Mouse (Mus musculus) heart, embryonic 10.5 days (tissue): ENCODE data around the gene Fbln7. TPM values are rescaled to one million over a fixed set of nuclear protein-coding genes. Genes with fewer than 3 reads are reported as not detected.
A peak's percentile ranks its signal among the peaks of the same experiment; 100 is the strongest.

ENCODE experiments used
- DNase-seq: peaks from one replicate; pipeline ENCODE4 v3.0.0-alpha.2; 2017; ENCODE audit warnings: low spot score
- H3K27ac ChIP-seq: fragments of 300-500 bp; sonication (generic); 2 replicates; pipeline ENCODE4 v1.5.1; 2016; ENCODE audit warnings: mild to moderate bottlenecking
- H3K27me3 ChIP-seq: fragments of 300-500 bp; sonication (generic); 2 replicates; pipeline ENCODE4 v1.6.1; 2016; ENCODE audit warnings: mild to moderate bottlenecking; ENCODE audit not compliant: poor library complexity, insufficient read depth, severe bottlenecking
- H3K36me3 ChIP-seq: fragments of 300-500 bp; sonication (generic); 2 replicates; pipeline ENCODE4 v1.6.1; 2016; ENCODE audit warnings: mild to moderate bottlenecking, moderate library complexity
- H3K4me1 ChIP-seq: fragments of 300-500 bp; sonication (generic); 2 replicates; pipeline ENCODE4 v1.6.1; 2016; ENCODE audit warnings: mild to moderate bottlenecking
- H3K4me3 ChIP-seq: fragments of 300-500 bp; sonication (generic); 2 replicates; pipeline ENCODE4 v1.5.1; 2016; ENCODE audit warnings: mild to moderate bottlenecking, moderate library complexity
- H3K9me3 ChIP-seq: fragments of 300-500 bp; sonication (generic); 2 replicates; pipeline ENCODE4 v1.6.1; 2016; ENCODE audit warnings: mild to moderate bottlenecking, moderate library complexity
- WGBS: fragments of 180-500 bp; shearing (Covaris S2); methylation state at CpG from one replicate; pipeline ENCODE4 v1.1.7; 2016; 5-methylcytosine and 5-hydroxymethylcytosine counted together
- polyA plus RNA-seq: library from polyadenylated mRNA; unstranded; fragments of >200 nt; fragmentation: Nextera tagmentation; extraction: Ambion mirVana; gene quantifications from 2 replicates; pipeline ENCODE4 v1.2.1, GENCODE M21; 2016

The Fbln7 gene
- polyA plus RNA-seq, 1 experiment from 2014 or later = 1.9 TPM

DNA sequence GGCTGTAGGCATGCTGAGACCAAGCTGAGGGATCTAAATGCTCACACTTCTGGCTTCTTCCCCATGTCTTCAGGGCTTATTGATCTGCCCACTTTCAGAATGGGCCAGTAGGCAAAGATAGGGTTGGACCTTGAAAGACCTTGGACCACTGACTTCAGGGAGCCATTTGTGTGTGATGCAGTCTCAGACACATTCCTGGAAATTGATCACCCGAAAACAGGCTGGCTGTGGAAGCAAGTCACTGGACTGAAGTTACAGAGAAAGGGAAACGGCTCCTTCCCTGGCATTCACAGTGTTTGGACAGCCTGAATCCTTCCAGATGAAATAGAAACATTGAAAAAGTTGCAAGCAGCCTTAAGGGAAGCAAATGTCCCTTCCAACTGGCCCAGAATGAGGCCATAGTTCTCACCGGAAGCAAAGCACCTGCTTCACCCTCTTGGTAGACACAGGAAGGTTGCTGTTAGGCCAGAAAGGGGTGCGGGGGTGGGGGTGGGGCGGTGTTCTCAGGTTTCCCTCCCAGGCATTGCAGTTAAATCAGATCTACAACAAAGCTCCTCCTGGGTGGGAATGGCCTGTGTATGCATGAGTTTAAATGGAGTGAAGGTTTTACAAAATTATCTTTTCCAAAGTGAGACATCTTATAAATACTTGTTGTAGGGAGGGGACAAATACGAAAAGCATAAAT is 25.2 kb downstream of the Fbln7 start:
- Histone ChIP-seq H3K4me1 (peaks cover 14% of the 10 kb centered on the region; the same call in 1 of the 2 replicates), H3K9me3 (no peaks in the 10 kb centered on the region), H3K36me3 (no peaks in the 10 kb centered on the region), H3K27me3 (peaks cover 9% of the 10 kb centered on the region), H3K4me3 (no peak overlapping the region), H3K27ac (no peak overlapping the region)
- DNase-seq = no peak
- WGBS = 55% methylated on average over 6 of the region's 6 CpGs

DNA sequence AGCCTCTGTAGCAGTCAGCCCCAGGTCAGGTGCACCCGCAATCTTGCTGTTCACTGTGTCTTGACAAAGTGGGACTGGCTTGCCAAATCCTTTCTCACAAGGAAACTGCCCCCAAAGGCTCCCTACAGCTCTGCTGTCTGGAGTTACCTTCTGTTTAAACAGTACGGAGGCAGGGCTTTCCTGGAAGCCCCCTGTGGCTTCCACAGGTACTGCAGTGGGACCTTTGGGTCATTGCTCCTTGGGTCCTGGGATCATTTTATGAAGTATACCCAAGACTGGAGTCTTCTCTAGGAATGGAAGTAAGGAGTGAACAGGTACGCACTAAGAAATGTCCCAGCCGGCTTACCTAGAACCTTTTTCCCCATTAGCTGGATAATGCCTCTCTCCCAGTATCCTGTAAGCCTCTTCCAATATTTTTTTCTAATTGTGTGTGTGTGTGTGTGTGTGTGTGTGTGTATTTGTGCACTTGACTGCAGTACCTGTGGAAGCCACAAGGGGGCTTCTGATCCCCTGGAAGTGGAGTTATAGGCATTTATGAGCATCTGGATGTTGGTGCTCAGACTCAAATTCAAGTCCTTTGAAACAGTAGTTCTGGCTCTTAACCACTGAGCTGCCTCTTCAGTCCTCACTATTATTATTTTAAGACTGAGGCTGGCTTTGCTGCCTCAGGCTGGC is 28.0 kb downstream of the Fbln7 start:
- whole genome bisulfite sequencing = 86% methylated on average over 4 of the region's 4 CpGs

DNA sequence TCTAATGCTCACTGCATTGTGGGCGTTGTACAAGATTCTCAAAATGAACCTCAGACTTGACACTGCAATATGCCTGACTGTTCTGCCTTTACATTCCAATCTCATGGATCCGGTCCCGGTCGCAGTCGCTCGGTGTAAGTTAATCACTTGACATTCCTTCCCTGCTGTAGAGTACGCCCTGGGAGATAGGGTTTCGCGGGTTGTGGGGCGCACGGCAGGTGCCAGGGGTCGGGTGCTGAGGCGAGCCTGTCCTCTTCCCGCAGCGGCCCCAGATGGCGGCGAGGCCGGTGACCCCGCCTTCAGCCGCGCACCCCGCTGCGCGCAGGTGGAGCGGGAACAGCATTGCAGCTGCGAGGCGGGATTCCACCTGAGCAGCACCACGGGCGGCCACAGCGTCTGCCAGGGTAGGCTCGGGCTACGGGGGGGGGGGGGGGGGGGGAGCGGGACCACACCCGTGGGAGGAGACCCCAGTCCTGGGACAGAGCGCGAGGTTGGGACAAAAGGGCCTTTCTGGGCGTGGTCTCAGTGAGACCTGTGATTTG is 29.5 kb downstream of the Fbln7 start:
- H3K9me3 ChIP-seq = no peaks in the 10 kb centered on the region
- 4% methylated on average over 35 of the region's 37 CpGs for WGBS
- H3K27me3 ChIP-seq = peaks cover 22% of the 10 kb centered on the region
- no peak for DNase-seq
- no peaks in the 10 kb centered on the region for H3K36me3 ChIP-seq
- peak overlapping the region; percentile 74 for H3K27ac ChIP-seq
- H3K4me1 ChIP-seq = peaks cover 14% of the 10 kb centered on the region; the same call in 1 of the 2 replicates
- peak overlapping the region; percentile 59 for H3K4me3 ChIP-seq

More for the DNA sequence above, 28.0 kb downstream of the Fbln7 start:
- peaks cover 14% of the 10 kb centered on the region; the same call in 1 of the 2 replicates for H3K4me1 ChIP-seq
- no peaks in the 10 kb centered on the region for H3K9me3 ChIP-seq
- H3K4me3 ChIP-seq = no peak overlapping the region
- no peak overlapping the region for H3K27ac ChIP-seq
- no peak for DNase-seq
- no peaks in the 10 kb centered on the region for H3K36me3 ChIP-seq
- H3K27me3 ChIP-seq = peaks cover 22% of the 10 kb centered on the region

DNA sequence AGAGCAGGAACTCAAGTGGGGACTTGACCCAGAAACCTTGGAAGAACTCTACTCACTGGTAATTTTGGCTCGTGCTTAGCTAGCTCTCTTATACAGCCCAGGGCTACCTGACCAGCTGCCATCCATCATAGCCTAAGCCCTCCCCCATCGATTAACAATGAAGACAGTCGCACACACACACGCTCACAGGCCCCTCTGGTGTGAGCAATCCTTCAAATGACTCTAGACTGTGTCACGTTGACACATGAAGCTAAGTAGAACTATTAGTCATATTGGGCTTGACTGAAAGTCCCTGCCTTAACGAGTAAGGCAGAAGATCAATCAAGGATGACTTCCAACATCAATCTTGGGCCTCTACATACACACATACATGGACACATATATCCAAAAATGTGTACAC is 40.1 kb downstream of the Fbln7 start:
- no peak for DNase-seq
- 78% methylated on average over 6 of the region's 6 CpGs for WGBS

DNA sequence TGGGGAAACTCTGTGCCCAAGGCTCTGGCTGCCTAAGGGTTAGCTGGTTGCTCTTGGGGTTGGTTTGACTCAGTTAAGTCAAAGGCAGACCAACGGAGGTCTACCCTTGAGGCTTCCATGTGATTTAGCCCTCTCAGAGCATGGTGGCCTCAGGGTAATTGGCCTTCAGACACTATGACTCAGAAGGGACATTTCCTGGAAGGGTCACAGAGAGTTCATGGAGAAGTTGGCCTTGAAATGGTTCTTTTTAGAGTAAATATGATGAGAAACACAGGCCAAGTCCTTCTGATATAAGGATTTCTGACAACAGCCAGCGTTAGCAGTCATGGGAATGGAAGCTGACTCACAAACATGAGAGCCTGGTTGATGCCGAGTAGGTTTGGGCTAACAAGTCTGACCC is 40.9 kb downstream of the Fbln7 start:
- H3K36me3 ChIP-seq = no peaks in the 10 kb centered on the region

More for the DNA sequence above, 40.1 kb downstream of the Fbln7 start:
- H3K36me3 ChIP-seq = no peaks in the 10 kb centered on the region
- no peaks in the 10 kb centered on the region for H3K4me1 ChIP-seq
- no peaks in the 10 kb centered on the region for H3K27me3 ChIP-seq
- no peak overlapping the region for H3K4me3 ChIP-seq
- H3K9me3 ChIP-seq = no peaks in the 10 kb centered on the region
- H3K27ac ChIP-seq = no peak overlapping the region

DNA sequence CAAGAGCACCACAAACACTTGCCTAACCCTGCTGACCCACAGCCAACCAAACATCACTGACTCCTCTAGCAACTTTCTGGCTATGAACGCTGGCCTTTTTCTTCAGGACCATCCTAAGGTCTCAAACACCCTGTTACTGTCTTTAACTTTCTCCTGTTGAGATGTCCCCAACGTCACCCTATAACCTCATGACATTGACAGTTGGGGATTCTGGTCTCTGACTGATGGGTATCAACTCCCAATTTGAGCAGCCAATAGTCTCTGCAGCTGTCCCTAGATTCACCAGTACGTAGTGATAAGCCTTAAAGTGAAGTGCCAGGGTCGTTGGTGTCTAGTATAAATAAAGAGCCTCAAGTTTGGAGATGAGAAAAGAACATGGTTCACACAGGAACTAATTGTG is 52.2 kb downstream of the Fbln7 start:
- no peaks in the 10 kb centered on the region for H3K9me3 ChIP-seq
- H3K4me1 ChIP-seq = no peaks in the 10 kb centered on the region; the same call in 1 of the 2 replicates
- 63% methylated on average over 4 of the region's 4 CpGs for WGBS

More for the DNA sequence above, 40.9 kb downstream of the Fbln7 start:
- Histone ChIP-seq H3K27me3 (no peaks in the 10 kb centered on the region), H3K27ac (no peak overlapping the region), H3K4me1 (no peaks in the 10 kb centered on the region), H3K4me3 (no peak overlapping the region), H3K9me3 (no peaks in the 10 kb centered on the region)
- no peak for DNase-seq
- WGBS = 76% methylated on average over 3 of the region's 3 CpGs

DNA sequence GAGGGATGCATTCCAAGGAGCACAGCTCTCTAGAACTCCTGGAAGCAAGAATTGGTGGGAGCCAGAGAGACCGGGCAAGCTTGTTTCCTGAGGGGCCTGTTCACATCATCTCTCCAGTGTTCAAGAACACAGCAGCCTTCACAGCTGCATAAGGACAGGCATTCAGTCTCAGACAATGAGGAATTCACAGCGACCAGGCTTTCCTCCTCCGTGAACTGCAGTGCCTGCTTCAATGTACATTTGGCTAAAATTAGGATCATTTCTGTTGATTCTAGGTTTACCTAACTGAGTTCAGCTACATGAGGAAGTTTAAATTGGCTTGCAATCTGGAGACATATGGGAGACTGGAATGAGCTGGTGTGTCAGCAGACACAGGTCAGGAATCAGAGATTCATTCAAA is 53.7 kb downstream of the Fbln7 start:
- Histone ChIP-seq H3K4me1 (no peaks in the 10 kb centered on the region), H3K27ac (no peak overlapping the region), H3K27me3 (no peaks in the 10 kb centered on the region), H3K36me3 (no peaks in the 10 kb centered on the region), H3K4me3 (no peak overlapping the region), H3K9me3 (no peaks in the 10 kb centered on the region)
- DNase-seq = no peak
- WGBS = 70% methylated on average over 3 of the region's 3 CpGs

More for the DNA sequence above, 52.2 kb downstream of the Fbln7 start:
- H3K27me3 ChIP-seq = 0 out of 2 replicates have a peak, but pooled peaks cover 7% of the 10 kb centered on the region
- H3K4me3 ChIP-seq = no peak overlapping the region
- no peak overlapping the region for H3K27ac ChIP-seq
- no peaks in the 10 kb centered on the region for H3K36me3 ChIP-seq
- no peak for DNase-seq

DNA sequence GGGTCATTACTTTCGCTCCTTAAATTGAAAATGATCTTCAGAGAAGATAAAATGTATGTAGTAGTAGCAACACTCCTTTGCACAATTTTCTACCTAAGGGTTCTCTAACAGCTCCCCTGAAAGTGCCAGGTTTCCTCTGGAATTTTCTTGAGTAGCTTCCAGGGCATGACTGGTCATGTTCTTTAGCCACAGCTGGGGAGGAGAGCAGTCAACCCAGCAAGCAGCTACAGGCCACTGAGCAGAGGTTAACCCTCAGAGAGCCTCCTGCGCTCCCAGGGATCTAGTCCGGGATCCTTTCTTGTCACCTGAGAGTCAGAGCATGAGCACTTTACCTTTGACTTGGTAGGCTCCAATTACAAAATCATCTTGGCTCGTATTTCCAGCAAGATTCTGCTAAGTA is 62.0 kb downstream of the Fbln7 start:
- peaks cover 30% of the 10 kb centered on the region for H3K36me3 ChIP-seq
- no peak overlapping the region for H3K27ac ChIP-seq
- no peaks in the 10 kb centered on the region for H3K9me3 ChIP-seq
- H3K4me3 ChIP-seq = no peak overlapping the region
- no peaks in the 10 kb centered on the region for H3K4me1 ChIP-seq
- 82% methylated on average over 4 of the region's 4 CpGs for WGBS
- no peak for DNase-seq
- no peaks in the 10 kb centered on the region for H3K27me3 ChIP-seq

DNA sequence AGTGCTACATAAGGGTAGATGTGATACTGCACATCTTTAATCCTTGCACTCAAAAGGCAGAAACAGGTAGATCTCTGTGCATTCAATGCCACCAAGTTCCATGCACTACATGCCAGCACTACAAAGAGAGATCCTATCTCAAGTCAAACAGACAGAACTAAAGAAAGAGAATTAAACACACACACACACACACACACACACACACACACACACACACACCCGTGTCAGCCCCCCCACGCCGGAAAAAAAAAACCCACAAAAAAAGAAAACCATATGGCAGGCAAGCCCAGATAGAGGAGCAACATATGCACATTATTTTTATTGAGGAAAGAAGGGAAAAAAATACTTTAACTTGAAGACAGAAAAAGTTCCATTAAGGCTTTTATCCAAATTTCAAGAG is 65.7 kb downstream of the Fbln7 start:
- peaks cover 43% of the 10 kb centered on the region for H3K36me3 ChIP-seq
- H3K4me3 ChIP-seq = no peak overlapping the region
- H3K27me3 ChIP-seq = no peaks in the 10 kb centered on the region
- WGBS = 72% methylated on average over 3 of the region's 3 CpGs
- H3K27ac ChIP-seq = no peak overlapping the region
- H3K9me3 ChIP-seq = no peaks in the 10 kb centered on the region
- no peak for DNase-seq
- no peaks in the 10 kb centered on the region for H3K4me1 ChIP-seq

DNA sequence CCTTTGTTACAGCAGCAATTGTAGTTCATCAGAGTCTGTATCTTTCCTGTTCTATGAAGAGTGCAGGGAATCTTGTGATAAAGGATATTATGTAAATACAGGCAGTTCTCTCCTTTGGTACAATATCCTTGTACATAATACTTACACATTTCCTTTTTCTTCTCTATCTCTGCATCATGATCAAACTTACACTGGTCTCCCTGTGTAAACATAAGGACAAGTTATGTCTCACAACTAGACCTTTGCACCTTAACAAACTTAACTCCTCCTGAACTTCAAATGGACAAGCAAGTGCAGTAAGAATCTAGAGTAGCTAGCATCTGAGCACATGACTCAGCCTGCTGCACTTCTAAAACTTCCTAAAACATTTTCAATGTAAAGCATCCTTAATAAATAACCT is 67.9 kb downstream of the Fbln7 start:
- no peaks in the 10 kb centered on the region for H3K4me1 ChIP-seq
- H3K36me3 ChIP-seq = peaks cover 40% of the 10 kb centered on the region
- no peaks in the 10 kb centered on the region for H3K27me3 ChIP-seq
- H3K27ac ChIP-seq = no peak overlapping the region
- no peak overlapping the region for H3K4me3 ChIP-seq
- H3K9me3 ChIP-seq = no peaks in the 10 kb centered on the region
- DNase-seq = no peak

DNA sequence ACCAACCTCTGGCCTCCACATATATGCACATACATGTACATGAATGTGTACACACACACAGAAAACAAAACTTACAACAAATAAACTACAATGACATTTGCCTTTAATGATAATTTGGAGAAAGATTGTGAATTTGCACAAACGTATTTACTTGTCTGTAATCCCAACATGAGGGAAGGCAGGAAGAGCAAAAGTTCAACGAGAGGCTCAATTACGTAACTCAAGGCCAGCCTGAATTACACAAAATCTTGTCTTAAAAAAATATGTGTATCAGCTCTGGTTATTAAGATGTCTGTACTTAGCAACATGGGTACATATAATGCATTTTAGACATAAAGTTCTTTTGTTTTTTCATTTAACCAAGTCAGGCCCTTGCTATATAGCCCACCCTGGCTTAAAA is 73.5 kb downstream of the Fbln7 start:
- Histone ChIP-seq H3K27ac (no peak overlapping the region), H3K4me3 (no peak overlapping the region), H3K36me3 (peaks cover 26% of the 10 kb centered on the region), H3K4me1 (no peaks in the 10 kb centered on the region), H3K9me3 (no peaks in the 10 kb centered on the region), H3K27me3 (no peaks in the 10 kb centered on the region)
- WGBS = 81% methylated on average over 3 of the region's 3 CpGs
- DNase-seq = no peak

DNA sequence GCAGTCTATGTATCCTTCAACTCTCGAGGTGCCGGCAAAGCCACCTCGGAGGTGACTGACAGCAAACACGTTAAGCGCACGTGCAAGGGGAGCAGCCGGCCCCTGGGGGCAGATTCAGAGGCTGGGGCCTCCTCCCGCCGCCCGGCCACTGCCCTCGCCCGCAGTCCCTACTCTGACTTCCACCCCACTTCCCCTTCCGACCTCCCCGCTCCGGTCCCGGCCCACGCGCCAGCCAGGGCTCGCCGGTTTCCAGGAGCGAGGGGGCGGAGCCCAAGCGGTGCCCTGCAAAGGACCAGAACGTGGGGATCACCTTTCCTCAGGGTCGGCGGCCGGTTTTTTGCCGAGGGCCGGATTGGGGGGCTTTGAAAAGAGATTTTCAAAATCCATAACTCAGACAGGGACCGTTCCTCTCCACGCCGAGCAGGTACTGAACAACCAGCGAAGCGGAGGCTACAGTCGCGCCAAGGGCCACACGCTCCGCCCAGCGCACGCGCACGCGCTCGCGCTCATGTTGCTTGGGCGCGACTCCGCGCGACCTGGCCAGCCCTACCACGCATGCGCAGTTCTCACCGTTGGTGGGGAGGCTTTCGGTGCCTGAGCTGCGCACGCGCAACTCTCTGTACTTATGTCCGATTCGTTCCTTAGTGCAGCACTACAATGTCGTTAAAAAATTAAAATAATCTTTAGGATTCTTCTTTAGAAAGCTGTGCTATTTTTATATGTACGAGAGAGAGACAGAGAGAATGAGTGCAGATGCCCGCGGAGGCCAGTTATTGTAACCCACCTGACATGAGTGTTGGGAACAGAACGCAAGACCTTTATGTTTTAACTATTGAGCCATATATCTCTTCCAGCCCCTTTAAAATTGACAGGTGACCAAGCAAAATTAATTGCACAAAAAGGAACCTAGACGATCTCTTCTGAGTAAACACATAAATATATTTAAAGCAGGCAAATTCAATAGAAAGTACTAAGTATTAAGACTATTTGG is 81.1 kb downstream of the Fbln7 start, which contains the start of gene Zc3h8:
TSS of gene Zc3h8 (minus strand) at position 540 of the 991 bp plus-strand sequence.
- DNase-seq = peak; percentile 96

More for the DNA sequence above, 81.1 kb downstream of the Fbln7 start, which contains the start of gene Zc3h8:
- Histone ChIP-seq H3K9me3 (no peaks in the 10 kb centered on the region), H3K36me3 (0 out of 2 replicates have a peak, but pooled peaks cover under 1% of the 10 kb centered on the region), H3K4me3 (peak within 1 kb of the TSS; percentile 78), H3K27me3 (no peaks in the 10 kb centered on the region), H3K4me1 (0 out of 2 replicates have a peak, but pooled peaks cover 4% of the 10 kb centered on the region), H3K27ac (peak within 1 kb of the TSS; percentile 93)
- WGBS = 2% methylated on average over 65 of the region's 65 CpGs
